Mouse (Mus musculus) testis, adult 2 months (tissue): ENCODE results near the gene Sdf2l1.
A peak's percentile ranks its signal among the peaks of the same experiment; 100 is the strongest.

Source experiments
- CTCF ChIP-seq: fragments of 200-500 bp; IDR thresholded peaks from 2 replicates; pipeline ENCODE4 v1.5.1; 2012; ENCODE audit warnings: low read depth, mild to moderate bottlenecking, inconsistent platforms, low read length, moderate library complexity; ENCODE audit not compliant: control insufficient read depth, insufficient read depth, insufficient replicate concordance
- POLR2A ChIP-seq: fragments of 200-500 bp; IDR thresholded peaks from 2 replicates; pipeline ENCODE4 v1.6.1; 2012; ENCODE audit warnings: low read depth, mild to moderate bottlenecking, inconsistent platforms, low read length, moderate library complexity; ENCODE audit not compliant: control insufficient read depth

DNA sequence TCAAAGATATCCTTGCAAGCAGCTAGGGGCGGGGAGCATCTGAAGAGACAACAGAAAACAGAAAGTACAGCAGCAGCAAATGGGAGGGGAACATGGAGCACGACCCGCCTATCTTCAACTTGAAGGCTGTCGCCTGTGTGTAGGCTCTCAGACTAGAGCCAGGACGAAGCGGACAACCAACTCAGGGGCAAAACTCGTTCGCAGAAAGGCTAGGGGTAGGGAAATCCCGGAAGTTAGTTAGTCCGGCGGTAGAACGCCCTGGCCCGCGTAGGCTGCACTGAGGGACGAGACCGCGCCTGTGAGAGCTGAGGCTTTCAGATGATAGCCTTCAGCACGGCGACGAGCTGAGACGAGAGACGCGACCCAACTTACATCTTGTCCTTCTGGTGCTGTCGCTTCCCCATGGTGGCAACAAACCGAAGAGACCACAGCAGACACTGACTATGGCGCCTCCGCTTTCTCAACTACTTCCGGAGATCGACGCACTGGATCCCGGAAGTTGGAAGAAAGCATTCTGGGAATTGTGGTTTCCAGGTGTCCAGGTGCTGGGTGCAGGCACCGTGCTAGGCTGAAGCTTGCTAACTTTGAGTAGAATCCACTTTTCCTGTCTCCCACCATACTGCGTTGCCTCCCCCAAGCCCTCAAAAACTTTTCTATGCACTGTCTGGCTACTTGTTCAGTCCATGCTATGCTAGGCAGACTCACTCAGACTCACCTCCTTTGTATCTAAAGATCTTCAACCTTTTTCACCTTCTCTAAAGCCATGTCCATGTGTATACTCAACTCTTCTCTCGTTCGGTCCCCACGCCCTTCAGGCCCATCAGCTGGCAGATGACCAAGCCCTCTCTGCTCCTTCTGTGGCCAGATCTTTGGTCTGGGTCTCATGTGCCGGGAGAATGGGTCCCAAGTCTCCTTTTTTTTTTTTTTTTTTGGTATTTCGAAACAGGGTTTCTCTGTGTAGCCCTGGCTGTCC lies 21.1 kb downstream of the Sdf2l1 start, which contains the start of gene Ppil2:
- TF ChIP-seq POLR2A, result peak; percentile 78
- TF ChIP-seq CTCF, result no peak
